Mouse (Mus musculus) olfactory bulb, adult 2 months (tissue): ENCODE data around the gene Rnf8.

Source experiments
- CTCF ChIP-seq: fragments of 200-500 bp; IDR thresholded peaks from 2 replicates; pipeline ENCODE4 v1.5.1; 2012; ENCODE audit warnings: low read depth, mild to moderate bottlenecking, low read length, moderate library complexity; ENCODE audit not compliant: insufficient read depth
- POLR2A ChIP-seq: fragments of 200-500 bp; IDR thresholded peaks from 2 replicates; pipeline ENCODE4 v1.6.1; 2012; ENCODE audit warnings: mild to moderate bottlenecking, low read depth, low read length, moderate library complexity; ENCODE audit not compliant: insufficient read depth

- TF ChIP-seq CTCF (no peak), POLR2A (no peak)
These were observed 31.0 kb upstream of the Rnf8 start for GRCm38 (mm10) chr17:29583569-29583968.
